ENCODE assay signal across 8 mouse cellular contexts in genomic region chr10:81140005-81140404, GRCm38 (mm10). TPM values are rescaled to one million over a fixed set of nuclear protein-coding genes. Genes with fewer than 3 reads are reported as not detected.
DNase-seq lines count a peak whose midpoint lies in the region; ATAC-seq and TF ChIP-seq lines count a peak whose summit lies in the region.

No protein-coding gene starts in this region.

- H3K9ac ChIP-seq in heart, embryonic 12.5 days, result peak overlapping the region; percentile 81
- 0 out of 2 replicates have a peak overlapping the region, but pooled peaks have one; percentile 21 for H3K9ac ChIP-seq in embryonic facial prominence, embryonic 15.5 days
- peak overlapping the region; percentile 89 for H3K9ac ChIP-seq in liver, embryonic 11.5 days (ENCODE audit: low read depth, low read length)

- H3K9me3 ChIP-seq in heart, embryonic 12.5 days (replicated peaks), result no peaks in the 10 kb centered on the region
- H3K9me3 ChIP-seq in G1E (replicated peaks), result peaks cover 11% of the 10 kb centered on the region
- no peaks in the 10 kb centered on the region for H3K9me3 ChIP-seq in embryonic facial prominence, embryonic 15.5 days (replicated peaks)
- H3K9me3 ChIP-seq in liver, embryonic 11.5 days (ENCODE audit: control insufficient read depth, low read length), result no peaks in the 10 kb centered on the region

- intact Hi-C loops in heart, postnatal 36 days (cut with DNase I), result no loop called here
- intact Hi-C loops in left cerebral cortex, postnatal 4 days (cut with DNase I), result no loop called here

- peaks cover 64% of the 10 kb centered on the region for H3K4me1 ChIP-seq in heart, embryonic 12.5 days (replicated peaks)
- peaks cover 75% of the 10 kb centered on the region for H3K4me1 ChIP-seq in G1E (ENCODE audit: insufficient read depth, low read depth, low read length)
- H3K4me1 ChIP-seq in embryonic facial prominence, embryonic 15.5 days, result peaks cover 69% of the 10 kb centered on the region
- H3K4me1 ChIP-seq in liver, embryonic 11.5 days (replicated peaks; ENCODE audit: control insufficient read depth, insufficient read depth, low read length), result peaks cover 51% of the 10 kb centered on the region

- 59% methylated on average over 8 of the region's 8 CpGs for WGBS in heart, embryonic 12.5 days
- WGBS in embryonic facial prominence, embryonic 15.5 days, result 39% methylated on average over 8 of the region's 8 CpGs
- WGBS in liver, embryonic 11.5 days, result 38% methylated on average over 8 of the region's 8 CpGs

- H3K4me2 ChIP-seq in heart, embryonic 12.5 days, result peak overlapping the region; percentile 98
- peak overlapping the region; percentile 71 for H3K4me2 ChIP-seq in embryonic facial prominence, embryonic 15.5 days (replicated peaks)
- H3K4me2 ChIP-seq in liver, embryonic 11.5 days, result peak overlapping the region; percentile 99

- TF ChIP-seq CTCF in G1E (IDR thresholded peaks at IDR 0.05; ENCODE audit: low read depth, low read length), result no peak

- H3K36me3 ChIP-seq in heart, embryonic 12.5 days, result peaks cover 24% of the 10 kb centered on the region
- peaks cover 66% of the 10 kb centered on the region for H3K36me3 ChIP-seq in G1E (replicated peaks)
- H3K36me3 ChIP-seq in embryonic facial prominence, embryonic 15.5 days, result peaks cover 18% of the 10 kb centered on the region
- peaks cover 18% of the 10 kb centered on the region for H3K36me3 ChIP-seq in liver, embryonic 11.5 days (ENCODE audit: control insufficient read depth, insufficient read depth, low read length)

- no peaks in the 10 kb centered on the region for H3K27me3 ChIP-seq in heart, embryonic 12.5 days (replicated peaks)
- H3K27me3 ChIP-seq in G1E (ENCODE audit: insufficient read depth, low read length), result no peaks in the 10 kb centered on the region
- H3K27me3 ChIP-seq in embryonic facial prominence, embryonic 15.5 days, result peaks cover 4% of the 10 kb centered on the region; the same call in 1 of the 2 replicates
- H3K27me3 ChIP-seq in liver, embryonic 11.5 days (replicated peaks; ENCODE audit: control insufficient read depth, insufficient read depth, low read length), result no peaks in the 10 kb centered on the region

- H3K27ac ChIP-seq in heart, embryonic 12.5 days (ENCODE audit: poor library complexity, severe bottlenecking), result peak overlapping the region; percentile 40
- H3K27ac ChIP-seq in embryonic facial prominence, embryonic 15.5 days (replicated peaks), result peak overlapping the region; percentile 91
- peak overlapping the region; percentile 32; the same call in 1 of the 2 replicates for H3K27ac ChIP-seq in liver, embryonic 11.5 days (ENCODE audit: low read depth, low read length)

- DNase-seq in heart, postnatal 36 days, result no peak
- DNase-seq in G1E (ENCODE audit: low spot score), result no peak
- no peak for DNase-seq in liver, embryonic 11.5 days (ENCODE audit: low spot score)
- DNase-seq in right cerebral cortex, adult 2 months (ENCODE audit: low spot score in 2 of 2), result no peak
- DNase-seq in right cerebral cortex, postnatal 4 days, result no peak
- DNase-seq in left cerebral cortex, postnatal 4 days, result no peak

- no peak for ATAC-seq in heart, embryonic 12.5 days (ENCODE audit: insufficient number of reproducible peaks, low FRiP score)
- no peak for ATAC-seq in G1E (ENCODE audit: extremely low read depth, insufficient number of reproducible peaks, low FRiP score, poor library complexity, severe bottlenecking)
- no peak for ATAC-seq in embryonic facial prominence, embryonic 15.5 days (ENCODE audit: insufficient number of reproducible peaks, low FRiP score, low TSS enrichment, low read depth)
- ATAC-seq in liver, embryonic 11.5 days (replicated peaks; ENCODE audit: low FRiP score), result no peak

- peak overlapping the region; percentile 74 for H3K4me3 ChIP-seq in heart, embryonic 12.5 days
- H3K4me3 ChIP-seq in G1E (ENCODE audit: low read depth, low read length), result peak overlapping the region; percentile 79
- peak overlapping the region; percentile 92 for H3K4me3 ChIP-seq in embryonic facial prominence, embryonic 15.5 days (replicated peaks)
- H3K4me3 ChIP-seq in liver, embryonic 11.5 days (ENCODE audit: low read depth, low read length), result peak overlapping the region; percentile 97

RNA-seq across cellular contexts. Expression of gene Zbtb7a, which starts 5.0 kb away (rescaled TPM):
- 24.7 and 24.8 TPM in 2 replicates for polyA plus RNA-seq in heart, embryonic 12.5 days (2016; fragmentation: Nextera tagmentation; extraction: Ambion mirVana)
- 10 to 100 TPM; 37.9 to 39.5 TPM for total RNA-seq in heart, postnatal 36 days (2021)
- total RNA-seq in G1E (2014; fragmentation: Nextera tagmentation), result 27.7 and 31.1 TPM in 2 replicates
- 6.4 and 7.1 TPM in 2 replicates for total RNA-seq in G1E (2017)
- polyA plus RNA-seq in G1E (2012), result 75.7 and 79.1 TPM in 2 replicates
- 57.6 and 59.4 TPM in 2 replicates for polyA plus RNA-seq in embryonic facial prominence, embryonic 15.5 days (2015; fragmentation: Nextera tagmentation; extraction: Ambion mirVana)
- 31.6 and 34.2 TPM in 2 replicates for polyA plus RNA-seq in liver, embryonic 11.5 days (2014; fragmentation: Nextera tagmentation; extraction: Ambion mirVana)
- total RNA-seq in left cerebral cortex, postnatal 4 days (2021), result 10 to 100 TPM; 23.3 to 24.7 TPM

RNA-seq across cellular contexts. Expression of gene Pias4, which starts 27.7 kb away (rescaled TPM):
- 36.0 and 36.1 TPM in 2 replicates for polyA plus RNA-seq in heart, embryonic 12.5 days (2016; fragmentation: Nextera tagmentation; extraction: Ambion mirVana)
- 10 to 100 TPM; 14.0 to 17.1 TPM for total RNA-seq in heart, postnatal 36 days (2021)
- total RNA-seq in G1E (2014; fragmentation: Nextera tagmentation) (28.6 and 34.4 TPM in 2 replicates), G1E (2017) (21.2 and 24.8 TPM in 2 replicates)
- polyA plus RNA-seq in G1E (2012), result 62.7 and 70.5 TPM in 2 replicates
- 52.0 and 52.7 TPM in 2 replicates for polyA plus RNA-seq in embryonic facial prominence, embryonic 15.5 days (2015; fragmentation: Nextera tagmentation; extraction: Ambion mirVana)
- 41.2 and 50.9 TPM in 2 replicates for polyA plus RNA-seq in liver, embryonic 11.5 days (2014; fragmentation: Nextera tagmentation; extraction: Ambion mirVana)
- total RNA-seq in left cerebral cortex, postnatal 4 days (2021), result 10 to 100 TPM; 29.6 to 30.4 TPM

RNA-seq across cellular contexts. Expression of gene Map2k2, which starts 34.3 kb away (rescaled TPM):
- polyA plus RNA-seq in heart, embryonic 12.5 days (2016; fragmentation: Nextera tagmentation; extraction: Ambion mirVana), result 161 and 165 TPM in 2 replicates
- total RNA-seq in heart, postnatal 36 days (2021), result 100 to 1,000 TPM; 113 to 125 TPM
- total RNA-seq in G1E (2014; fragmentation: Nextera tagmentation) (35.9 and 52.2 TPM in 2 replicates), G1E (2017) (63.5 and 76.7 TPM in 2 replicates)
- 272 and 393 TPM in 2 replicates for polyA plus RNA-seq in G1E (2012)
- polyA plus RNA-seq in embryonic facial prominence, embryonic 15.5 days (2015; fragmentation: Nextera tagmentation; extraction: Ambion mirVana), result 189 and 197 TPM in 2 replicates
- polyA plus RNA-seq in liver, embryonic 11.5 days (2014; fragmentation: Nextera tagmentation; extraction: Ambion mirVana), result 201 and 207 TPM in 2 replicates
- 100 to 1,000 TPM; 153 to 167 TPM for total RNA-seq in left cerebral cortex, postnatal 4 days (2021)

RNA-seq across cellular contexts. Expression of gene Eef2, which starts 36.4 kb away (rescaled TPM):
- polyA plus RNA-seq in heart, embryonic 12.5 days (2016; fragmentation: Nextera tagmentation; extraction: Ambion mirVana), result 408 and 433 TPM in 2 replicates
- 1,000 to 10,000 TPM; 1,005 to 1,085 TPM for total RNA-seq in heart, postnatal 36 days (2021)
- total RNA-seq in G1E (2014; fragmentation: Nextera tagmentation) (1,577 and 1,715 TPM in 2 replicates), G1E (2017) (1,676 and 1,695 TPM in 2 replicates)
- polyA plus RNA-seq in G1E (2012), result 2,355 and 3,878 TPM in 2 replicates
- polyA plus RNA-seq in embryonic facial prominence, embryonic 15.5 days (2015; fragmentation: Nextera tagmentation; extraction: Ambion mirVana), result 654 and 688 TPM in 2 replicates
- 626 and 647 TPM in 2 replicates for polyA plus RNA-seq in liver, embryonic 11.5 days (2014; fragmentation: Nextera tagmentation; extraction: Ambion mirVana)
- total RNA-seq in left cerebral cortex, postnatal 4 days (2021), result 1,000 to 10,000 TPM; 1,312 to 1,322 TPM

RNA-seq across cellular contexts. Expression of gene Creb3l3, which starts 41.3 kb away (rescaled TPM):
- 0.31 and 0.47 TPM in 2 replicates for polyA plus RNA-seq in heart, embryonic 12.5 days (2016; fragmentation: Nextera tagmentation; extraction: Ambion mirVana)
- total RNA-seq in heart, postnatal 36 days (2021), result 1 to 10 TPM in 1 of 2 experiments, under 1 TPM in 1; 0.95 to 1.1 TPM
- total RNA-seq in G1E (2014; fragmentation: Nextera tagmentation), result not detected in 2 replicates
- total RNA-seq in G1E (2017), result 0.29 TPM in 1 of 2 replicates, not detected in the other
- polyA plus RNA-seq in G1E (2012), result not detected in 2 replicates
- 0.89 and 0.92 TPM in 2 replicates for polyA plus RNA-seq in embryonic facial prominence, embryonic 15.5 days (2015; fragmentation: Nextera tagmentation; extraction: Ambion mirVana)
- 17.3 and 17.6 TPM in 2 replicates for polyA plus RNA-seq in liver, embryonic 11.5 days (2014; fragmentation: Nextera tagmentation; extraction: Ambion mirVana)
- under 1 TPM; 0.22 to 0.60 TPM for total RNA-seq in left cerebral cortex, postnatal 4 days (2021)

Comparison
In these comparisons a context has a peak if more than half of its experiments do, and no peak if none do; other contexts are left out.
1. H3K27ac ChIP-seq: peak in every context shown above with its lines; median percentile 91 in embryonic facial prominence, embryonic 15.5 days; 40 in heart, embryonic 12.5 days; 32 in liver, embryonic 11.5 days.
2. H3K9ac ChIP-seq: peak in every context shown above with its lines; median percentile 89 in liver, embryonic 11.5 days; 81 in heart, embryonic 12.5 days; 21 in embryonic facial prominence, embryonic 15.5 days.